Mouse (Mus musculus) E14TG2a.4 (cell line): ENCODE measurements around the gene Dhrs13.

Experiments
- H3K27me3 ChIP-seq: 2 replicates; pipeline ENCODE4 v1.6.1; 2014; ENCODE audit warnings: low read length, control low read depth; ENCODE audit not compliant: insufficient read depth
- H3K36me3 ChIP-seq: 2 replicates; pipeline ENCODE4 v1.6.1; 2014; ENCODE audit warnings: low read length, control low read depth; ENCODE audit not compliant: insufficient read depth
- H3K4me1 ChIP-seq: replicated peaks from 2 replicates; pipeline ENCODE4 v1.6.1; 2014; ENCODE audit warnings: low read depth, low read length, control low read depth
- H3K4me3 ChIP-seq: replicated peaks from 2 replicates; pipeline ENCODE4 v1.5.1; 2014; ENCODE audit warnings: mild to moderate bottlenecking, low read length
- H3K9me3 ChIP-seq: 2 replicates; pipeline ENCODE4 v1.6.1; 2014; ENCODE audit warnings: low read length, control low read depth
- CTCF ChIP-seq: conservative IDR thresholded peaks from 2 replicates; pipeline ENCODE4 v1.5.1; 2014; ENCODE audit warnings: low read length
- NANOG ChIP-seq: IDR thresholded peaks from 2 replicates; pipeline ENCODE4 v1.6.1; 2014; ENCODE audit warnings: borderline replicate concordance, low read length, mixed read lengths
- POU5F1 ChIP-seq: IDR thresholded peaks from 2 replicates; pipeline ENCODE4 v1.6.1; 2014; ENCODE audit warnings: low read length, borderline replicate concordance

Gene Dhrs13

GRCm38 (mm10) chr11:78072425-78073130 lies 40.5 kb downstream of the Dhrs13 start:
- Histone ChIP-seq H3K4me1 (peaks cover 30% of the 10 kb centered on the region), H3K4me3 (peak overlapping the region; percentile 45), H3K9me3 (no peaks in the 10 kb centered on the region), H3K27me3 (no peaks in the 10 kb centered on the region), H3K36me3 (peaks cover 49% of the 10 kb centered on the region)
- TF ChIP-seq CTCF (no peak), NANOG (no peak), POU5F1 (no peak)

- H3K4me3 ChIP-seq: no peak overlapping the region
- H3K27me3 ChIP-seq: no peaks in the 10 kb centered on the region
- TF ChIP-seq NANOG (no peak), CTCF (no peak), POU5F1 (no peak)
- H3K4me1 ChIP-seq: peaks cover 30% of the 10 kb centered on the region
- no peaks in the 10 kb centered on the region for H3K9me3 ChIP-seq
- peaks cover 57% of the 10 kb centered on the region for H3K36me3 ChIP-seq
These were observed 41.6 kb downstream of the Dhrs13 start for GRCm38 (mm10) chr11:78073577-78074276.

GRCm38 (mm10) chr11:78074277-78074652 lies 42.2 kb downstream of the Dhrs13 start:
- H3K36me3 ChIP-seq: peaks cover 57% of the 10 kb centered on the region
- no peak for TF ChIP-seq POU5F1
- H3K27me3 ChIP-seq: no peaks in the 10 kb centered on the region
- peaks cover 36% of the 10 kb centered on the region for H3K4me1 ChIP-seq
- H3K9me3 ChIP-seq: no peaks in the 10 kb centered on the region
- H3K4me3 ChIP-seq: no peak overlapping the region

- Histone ChIP-seq H3K9me3 (no peaks in the 10 kb centered on the region), H3K36me3 (peaks cover 57% of the 10 kb centered on the region), H3K4me1 (peaks cover 40% of the 10 kb centered on the region), H3K27me3 (no peaks in the 10 kb centered on the region), H3K4me3 (no peak overlapping the region)
- no peak for TF ChIP-seq POU5F1
- no peak for TF ChIP-seq CTCF
- TF ChIP-seq NANOG: no peak
These were observed 42.6 kb downstream of the Dhrs13 start for GRCm38 (mm10) chr11:78074666-78075065.

GRCm38 (mm10) chr11:78079961-78080921 lies 48.2 kb downstream of the Dhrs13 start, which contains the start of gene Eral1:
Gene Eral1, minus strand, starts transcription at chr11:78080383.
- H3K27me3 ChIP-seq: no peaks in the 10 kb centered on the region
- TF ChIP-seq CTCF: no peak
- H3K4me3 ChIP-seq: peak within 1 kb of the TSS; percentile 94
- no peaks in the 10 kb centered on the region for H3K9me3 ChIP-seq
- peaks cover 30% of the 10 kb centered on the region for H3K36me3 ChIP-seq
- H3K4me1 ChIP-seq: peaks cover 25% of the 10 kb centered on the region

- no peak for TF ChIP-seq CTCF
- TF ChIP-seq NANOG: no peak
- no peak for TF ChIP-seq POU5F1
- H3K27me3 ChIP-seq: no peaks in the 10 kb centered on the region
- peaks cover 34% of the 10 kb centered on the region for H3K4me1 ChIP-seq
- H3K4me3 ChIP-seq: no peak overlapping the region
- H3K9me3 ChIP-seq: no peaks in the 10 kb centered on the region
- H3K36me3 ChIP-seq: no peaks in the 10 kb centered on the region
These were observed 51.5 kb downstream of the Dhrs13 start for GRCm38 (mm10) chr11:78083595-78083994.

GRCm38 (mm10) chr11:78086925-78087479 lies 54.9 kb downstream of the Dhrs13 start:
- Histone ChIP-seq H3K9me3 (no peaks in the 10 kb centered on the region), H3K4me3 (no peak overlapping the region)

More at GRCm38 (mm10) chr11:78086925-78087479, 54.9 kb downstream of the Dhrs13 start:
- no peaks in the 10 kb centered on the region for H3K27me3 ChIP-seq
- H3K4me1 ChIP-seq: peaks cover 15% of the 10 kb centered on the region
- no peaks in the 10 kb centered on the region for H3K36me3 ChIP-seq
- TF ChIP-seq POU5F1 (no peak), CTCF (no peak), NANOG (no peak)
